Mouse (Mus musculus): ENCODE results near the gene Ubiad1.

The Ubiad1 gene

DNA sequence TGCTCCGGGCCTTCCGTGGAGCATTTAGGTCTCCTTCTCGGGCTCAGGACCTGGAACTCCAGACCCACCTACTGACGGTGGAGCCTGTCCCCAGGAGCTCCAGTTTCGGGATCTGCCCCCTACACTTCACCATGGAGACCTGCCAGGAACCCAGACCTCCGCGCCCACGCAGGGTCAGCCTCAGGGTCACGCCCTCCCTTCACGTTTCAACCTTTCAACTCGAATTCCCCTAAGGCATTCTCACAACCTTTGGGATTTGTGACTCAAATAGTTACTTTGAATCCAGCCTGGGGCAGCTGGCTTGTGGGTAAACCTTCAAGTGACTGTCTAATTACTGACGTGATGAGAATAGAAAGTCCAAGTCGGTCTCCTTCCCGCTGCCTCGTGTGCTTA lies 4.3 kb upstream of the Ubiad1 start:
- DNase-seq = no peak

DNA sequence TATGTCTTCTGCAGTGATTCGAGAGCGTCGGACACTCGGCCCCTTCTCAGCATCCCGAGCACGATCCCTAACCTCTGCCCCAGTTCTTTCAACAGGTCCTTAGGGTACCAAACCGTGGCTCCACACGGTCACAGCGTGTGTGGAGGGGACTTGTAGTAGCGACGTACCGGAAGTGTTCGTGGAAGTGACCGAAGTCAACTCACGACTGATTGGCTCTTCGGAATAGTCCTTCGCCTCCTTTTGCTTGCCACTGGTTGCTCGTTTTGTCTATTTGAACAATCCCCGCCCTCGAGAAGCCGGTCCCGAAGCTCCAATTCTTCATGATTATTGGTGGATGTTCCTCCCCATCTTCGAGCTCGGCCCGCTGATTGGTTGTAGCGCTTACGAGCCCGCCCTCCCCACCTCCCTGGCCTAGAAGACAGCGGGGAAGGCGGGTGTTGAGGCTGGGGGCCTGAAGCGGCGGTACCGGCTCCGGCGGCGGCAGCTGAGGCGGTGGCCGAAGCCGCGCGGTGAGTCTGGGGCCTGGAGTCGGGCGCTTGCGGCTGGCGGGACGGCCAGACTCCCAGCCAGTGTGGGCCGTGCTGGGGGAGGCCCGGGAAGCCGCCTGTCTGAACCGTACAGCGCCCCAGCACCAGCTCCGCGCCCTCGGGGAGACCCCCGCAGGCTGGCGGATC lies 3.7 kb upstream of the Ubiad1 start, which contains the start of gene Mtor:
Gene Mtor, plus strand, starts transcription at position 433 of the 674 bp plus-strand sequence.
- DNase-seq = peak; percentile 95

DNA sequence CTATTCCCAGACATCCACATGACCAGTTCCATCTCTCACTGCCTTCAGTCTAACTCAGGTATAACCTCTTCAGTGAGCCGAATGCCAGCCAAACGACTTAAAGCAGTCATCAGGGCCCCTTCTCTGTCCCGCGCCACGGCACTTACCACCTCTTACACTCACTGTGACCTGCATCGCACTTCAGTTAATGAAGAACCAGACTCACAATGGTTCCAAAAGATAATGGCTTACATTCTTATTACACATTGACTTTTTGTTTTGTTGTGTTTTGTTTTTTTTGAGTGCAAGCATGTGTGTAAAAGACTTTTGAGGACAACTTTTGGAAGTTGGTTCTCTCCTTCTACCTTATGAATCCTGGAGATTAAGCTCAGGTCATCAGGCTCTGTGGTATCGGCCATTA lies 2.0 kb downstream of the Ubiad1 start:
- no peak for DNase-seq

DNA sequence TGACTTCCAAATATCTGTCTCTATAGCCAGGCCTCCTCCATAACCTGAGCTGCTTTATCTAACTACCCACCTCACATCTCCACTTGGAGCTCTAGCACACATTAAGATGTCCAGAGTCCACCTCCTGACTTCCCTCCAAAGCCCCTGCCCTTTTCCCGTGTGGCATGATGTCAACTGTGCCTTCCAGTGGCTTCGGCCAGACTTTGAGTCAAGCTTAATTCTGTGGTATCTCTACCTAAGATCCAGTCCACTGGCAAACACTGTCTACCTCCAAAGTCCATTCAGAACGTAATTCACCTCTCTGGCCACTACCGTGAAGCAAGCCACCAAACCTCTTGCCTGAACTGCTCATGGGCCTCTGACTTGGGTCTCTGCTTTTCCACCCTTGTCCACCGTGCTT lies 2.6 kb downstream of the Ubiad1 start:
- no peak for DNase-seq

DNA sequence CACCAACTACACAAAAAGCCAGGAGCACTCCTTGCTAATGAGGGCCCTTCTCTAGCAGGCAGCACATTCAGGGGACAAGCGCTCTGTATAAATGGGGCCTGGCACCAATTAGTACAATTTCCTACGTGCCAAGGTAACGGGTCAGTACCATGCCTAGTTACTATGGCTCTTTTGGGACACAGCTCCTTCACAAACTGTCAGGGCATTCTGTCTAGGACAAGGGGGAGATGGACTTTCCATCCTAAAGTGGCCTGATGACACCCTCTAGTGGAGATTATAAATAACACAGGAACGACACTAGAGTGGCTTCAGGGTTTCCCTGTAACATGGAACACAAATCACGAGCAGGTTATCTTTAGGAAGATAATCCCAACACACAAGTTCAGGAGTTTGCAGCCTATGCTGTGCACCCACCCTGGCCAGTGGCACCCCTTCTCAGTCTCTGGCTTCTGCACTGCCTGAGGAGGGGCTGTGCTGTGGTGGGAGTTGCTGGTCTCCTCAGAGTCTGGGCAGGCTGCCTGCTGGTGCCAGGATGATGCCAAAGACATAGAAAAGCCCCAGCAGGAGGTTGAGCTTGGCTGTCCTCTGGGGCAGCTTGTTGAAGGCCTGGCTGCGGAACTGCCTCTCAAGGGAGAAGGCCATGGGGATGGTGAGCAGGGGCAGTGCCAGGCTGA lies 8.8 kb downstream of the Ubiad1 start:
- no peak for DNase-seq

DNA sequence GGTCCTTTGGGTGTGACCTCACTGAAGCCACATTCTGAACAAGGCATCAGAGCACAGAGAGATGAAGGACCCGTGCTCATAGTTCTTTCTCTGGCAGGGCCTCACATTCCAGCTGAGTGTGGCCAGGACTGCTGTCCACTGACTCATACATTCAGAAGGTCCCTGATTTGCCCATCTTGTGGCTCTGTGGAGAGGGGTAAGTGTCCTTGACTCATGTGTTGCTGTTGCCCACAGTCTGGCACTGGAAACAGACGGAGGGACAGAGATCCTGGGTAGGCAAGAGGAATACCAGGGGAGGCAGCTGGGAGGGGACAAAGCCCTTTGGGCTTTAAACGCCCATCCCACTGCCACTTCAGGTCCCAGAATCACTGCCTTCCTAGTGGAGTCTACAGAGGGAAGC lies 9.5 kb downstream of the Ubiad1 start:
- no peak for DNase-seq

DNA sequence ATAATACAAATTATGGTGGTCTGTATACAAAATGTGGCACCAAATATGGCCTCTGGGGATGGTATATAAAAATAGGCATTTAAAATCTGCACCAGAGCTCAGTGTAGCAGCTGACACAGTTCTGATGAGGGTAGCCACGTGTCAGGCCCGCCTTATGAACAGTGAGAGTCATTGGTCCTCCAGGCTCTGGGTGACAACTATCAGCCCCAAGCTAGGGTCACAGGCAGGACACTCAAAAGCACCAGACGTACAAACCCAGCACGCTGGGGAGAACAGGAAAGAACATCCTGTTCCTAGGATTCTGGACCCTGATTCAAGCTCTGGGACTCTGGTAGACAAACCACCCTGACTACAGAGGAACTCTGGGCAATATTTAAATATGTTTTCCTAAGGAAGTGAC lies 10.0 kb downstream of the Ubiad1 start:
- DNase-seq = no peak

DNA sequence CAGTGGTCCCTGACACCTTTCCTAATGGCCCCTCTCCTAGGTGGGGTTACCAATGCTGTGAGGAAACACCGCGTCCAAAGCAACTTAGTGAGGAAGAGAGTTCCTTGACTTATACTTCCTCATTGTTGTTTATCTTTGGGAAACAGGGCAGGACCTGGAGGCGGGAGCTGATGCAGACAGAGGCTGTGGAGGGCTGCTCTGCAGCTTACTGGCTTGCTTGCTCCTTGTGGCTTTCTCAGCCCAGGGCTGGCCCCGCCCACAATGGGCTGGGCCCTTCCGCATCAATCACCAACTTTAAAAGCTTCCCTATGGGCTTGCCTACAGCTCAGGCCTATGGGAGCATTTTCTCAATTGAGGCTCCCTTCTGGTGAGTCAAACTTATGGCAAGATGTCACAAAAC lies 10.8 kb downstream of the Ubiad1 start:
- no peak for DNase-seq

DNA sequence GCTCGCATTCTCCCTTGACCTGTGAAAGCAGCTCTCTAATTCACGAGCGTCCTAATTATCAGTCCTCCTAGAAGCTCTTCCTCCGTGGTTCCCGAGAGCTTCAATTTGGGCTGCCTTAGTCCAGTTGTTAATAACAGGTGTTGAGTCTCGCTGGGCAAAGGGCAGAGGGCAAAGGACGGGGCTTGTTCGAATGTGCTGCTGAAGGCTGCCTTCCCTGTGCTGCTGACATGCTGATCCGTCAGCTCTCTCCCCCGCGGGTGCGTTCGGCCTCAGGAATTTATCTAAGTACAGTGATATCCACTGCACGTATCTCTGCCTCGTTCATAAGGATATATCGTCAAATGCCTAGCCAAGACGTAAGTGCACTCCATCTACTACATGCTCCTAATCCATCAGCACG lies 11.2 kb downstream of the Ubiad1 start:
- DNase-seq = no peak

DNA sequence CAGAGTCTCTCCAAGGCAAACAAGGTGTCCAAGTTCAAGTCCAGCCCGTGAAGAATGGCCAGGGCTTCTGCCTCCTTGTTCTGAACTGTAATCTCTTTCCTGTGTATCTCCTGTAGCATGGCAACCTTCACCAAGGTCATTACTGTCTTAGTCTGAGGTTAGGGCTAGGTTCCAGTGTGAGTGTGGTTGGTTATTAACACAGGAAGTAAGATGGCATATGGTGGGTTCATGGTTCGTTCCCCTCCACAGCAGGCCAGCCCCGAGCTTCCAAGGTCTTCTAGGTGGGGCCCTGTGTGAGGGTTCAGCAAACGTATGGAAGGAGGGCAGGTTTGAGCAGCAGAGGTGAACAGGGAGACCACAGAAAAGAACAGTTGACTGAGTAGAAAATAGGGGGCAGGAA lies 12.1 kb downstream of the Ubiad1 start:
- DNase-seq = no peak

DNA sequence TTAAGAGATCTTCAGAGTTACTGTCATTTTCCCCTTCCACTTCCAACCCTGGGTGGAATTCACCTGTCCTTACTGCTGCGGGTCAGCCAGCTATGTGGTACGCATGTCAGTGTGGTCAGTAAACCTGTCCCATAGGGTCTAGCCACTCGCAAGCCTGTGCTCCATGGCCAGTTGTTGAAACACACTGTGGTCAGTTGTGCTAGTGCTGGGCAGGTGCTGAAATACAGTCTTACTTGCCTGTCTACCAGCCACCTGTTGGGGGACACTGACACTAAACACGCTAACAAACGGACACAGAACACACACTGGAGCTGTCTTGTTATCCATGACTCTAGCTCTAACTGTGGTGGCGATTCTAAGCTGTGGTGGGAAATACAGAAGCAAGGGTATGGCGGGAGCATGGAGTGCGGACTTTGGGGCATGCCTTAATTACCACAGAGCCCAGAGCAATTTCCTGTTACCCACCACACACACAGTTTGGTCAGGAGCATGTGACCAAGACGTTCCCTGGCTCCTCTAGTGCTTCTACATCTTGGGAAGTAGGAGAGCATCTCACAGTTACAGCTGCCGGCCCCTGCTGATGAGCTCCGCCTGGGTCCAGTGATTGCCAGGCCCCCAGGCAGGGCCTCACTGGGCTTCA lies 13.6 kb downstream of the Ubiad1 start:
- DNase-seq = no peak

DNA sequence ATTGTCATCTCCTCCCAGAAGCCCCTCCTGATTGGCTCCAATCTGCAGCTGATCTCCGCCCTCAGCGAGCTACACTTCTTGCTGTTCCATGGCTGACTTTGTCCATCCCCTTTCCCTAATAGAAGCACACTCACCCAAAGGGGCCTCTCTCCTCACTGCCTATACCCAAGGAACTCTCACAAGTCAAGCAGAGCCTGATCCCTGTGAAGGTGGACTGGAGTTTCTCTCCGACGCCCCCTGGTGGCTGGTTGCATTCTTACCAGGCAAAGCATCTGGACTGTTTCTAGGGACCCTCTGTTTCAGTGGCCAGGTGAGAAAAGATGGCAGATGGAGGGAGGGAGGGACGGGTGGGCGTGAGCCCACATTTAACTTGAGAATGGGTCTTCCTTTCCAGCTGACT lies 14.9 kb downstream of the Ubiad1 start:
- peak; percentile 88 for DNase-seq

DNA sequence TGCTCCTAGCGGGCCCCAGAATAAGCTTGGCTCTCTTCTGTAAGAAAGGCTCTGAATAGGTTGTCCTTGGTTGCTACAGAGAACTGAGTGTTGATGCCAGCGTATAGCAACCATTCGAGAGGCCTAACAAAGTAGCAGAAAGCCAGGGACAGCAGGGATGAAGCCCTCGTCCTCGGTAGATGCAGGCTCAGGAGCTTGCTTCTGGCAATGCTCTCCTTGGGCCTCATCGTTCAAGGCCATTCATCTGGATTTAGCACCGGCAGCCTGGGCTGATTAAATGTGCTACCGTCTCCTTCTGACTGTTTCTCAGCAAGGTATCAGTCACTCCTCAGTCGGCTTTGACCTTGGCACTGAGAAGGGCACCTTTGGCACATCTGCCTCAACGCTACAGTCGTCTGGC lies 15.4 kb downstream of the Ubiad1 start:
- no peak for DNase-seq

DNA sequence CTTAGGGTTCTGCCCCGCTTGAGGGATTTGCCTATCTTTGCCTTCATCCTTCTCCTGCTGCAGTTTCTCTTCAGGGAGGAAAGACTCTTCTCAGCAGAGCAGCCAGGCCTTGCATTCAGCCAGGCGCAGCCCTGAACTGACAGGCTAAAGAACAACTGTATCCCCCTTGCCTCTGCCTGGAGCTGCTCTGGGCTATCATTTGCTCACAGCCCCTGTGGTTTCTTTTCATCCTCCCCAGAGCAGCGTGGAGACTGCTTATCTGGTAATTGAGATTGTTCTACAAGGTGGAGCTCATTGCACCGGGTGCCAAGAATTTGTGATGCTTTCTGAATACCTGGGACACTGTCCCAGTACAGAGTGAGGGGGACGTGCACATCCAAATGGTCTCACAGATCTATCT lies 16.0 kb downstream of the Ubiad1 start:
- no peak for DNase-seq

DNA sequence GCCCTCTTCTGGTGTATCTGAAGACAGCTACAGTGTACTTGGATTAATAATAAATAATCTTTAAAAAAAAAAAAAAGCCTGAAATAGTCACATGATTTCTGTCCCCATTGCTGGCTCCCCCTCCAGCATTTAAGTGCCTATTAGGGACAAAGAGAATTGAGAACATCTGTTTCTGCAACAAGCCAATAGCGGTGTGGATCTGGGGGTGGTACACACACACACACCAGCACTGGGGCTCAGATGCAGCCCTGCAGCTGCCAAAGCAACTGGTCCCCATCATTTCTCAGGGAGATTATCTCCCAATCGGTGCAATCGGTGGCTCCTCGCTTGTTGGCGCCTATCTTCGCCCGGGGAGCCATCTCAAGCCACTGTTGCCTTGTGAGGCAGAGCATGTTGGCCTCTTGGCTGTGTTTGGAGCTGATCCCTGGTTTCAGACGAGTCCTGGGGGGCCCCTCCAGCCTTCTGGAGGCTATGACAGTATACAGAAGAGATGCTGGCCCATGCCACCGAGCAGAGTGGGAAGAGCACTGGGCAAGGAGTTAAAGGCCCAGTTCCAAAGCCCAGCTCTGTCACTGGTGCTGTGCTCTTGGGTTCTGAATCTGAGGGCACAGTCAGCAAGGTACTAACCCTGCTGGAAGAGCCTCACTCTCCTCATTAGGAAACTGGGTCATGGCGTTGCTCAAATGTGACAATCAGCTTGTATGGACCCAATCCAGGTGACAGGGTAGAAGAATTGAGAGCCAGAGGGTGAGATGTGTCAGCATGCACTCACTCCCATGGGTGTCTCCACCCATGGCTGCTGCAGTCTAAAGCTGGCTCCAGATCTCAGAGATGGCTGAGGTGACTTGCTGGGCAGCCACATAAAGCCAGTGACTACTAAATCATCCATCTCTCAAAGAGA lies 17.4 kb downstream of the Ubiad1 start:
- DNase-seq = no peak

DNA sequence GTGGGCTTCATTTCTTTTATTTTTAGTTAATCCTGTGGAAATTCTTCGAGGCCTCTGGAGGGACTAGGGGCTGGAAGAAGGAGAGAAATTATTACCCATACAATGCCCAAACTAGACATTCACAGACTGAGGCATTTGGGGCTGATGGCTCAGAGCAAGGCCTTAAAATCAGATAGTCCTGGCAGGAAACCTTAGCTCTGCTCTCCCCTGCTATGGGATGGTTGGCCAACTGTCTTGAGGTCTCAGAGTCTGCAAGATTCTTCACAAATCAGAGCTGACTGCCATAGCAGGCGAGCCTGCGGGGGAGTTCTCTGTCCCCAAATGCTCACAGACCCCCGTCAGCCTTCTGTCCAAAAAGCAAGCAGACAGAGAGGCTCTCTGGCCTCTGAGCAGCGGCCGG lies 27.0 kb downstream of the Ubiad1 start:
- no peak for DNase-seq

DNA sequence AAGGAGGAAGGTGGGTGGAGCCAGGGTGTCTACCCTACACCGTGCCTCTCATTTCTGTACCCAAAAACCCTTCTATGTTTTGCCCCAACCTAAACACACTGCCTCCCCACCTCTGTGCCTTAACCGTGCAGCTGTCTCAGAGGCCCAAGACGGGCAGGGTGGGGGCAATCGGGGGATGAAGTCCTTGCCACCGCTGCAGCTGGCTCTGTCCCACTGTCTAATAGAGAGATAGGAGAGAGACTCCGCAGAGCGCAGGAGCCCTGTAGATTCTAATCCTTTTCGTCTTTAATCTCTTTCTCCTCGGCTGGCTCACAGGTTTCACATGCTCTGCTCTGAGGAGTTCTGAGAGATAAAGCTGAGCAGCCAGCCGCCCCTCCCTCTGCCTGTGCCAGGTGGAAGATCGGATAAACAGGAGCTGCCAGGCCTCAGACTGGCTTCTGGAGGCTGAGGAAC lies 27.5 kb downstream of the Ubiad1 start:
- DNase-seq = no peak

DNA sequence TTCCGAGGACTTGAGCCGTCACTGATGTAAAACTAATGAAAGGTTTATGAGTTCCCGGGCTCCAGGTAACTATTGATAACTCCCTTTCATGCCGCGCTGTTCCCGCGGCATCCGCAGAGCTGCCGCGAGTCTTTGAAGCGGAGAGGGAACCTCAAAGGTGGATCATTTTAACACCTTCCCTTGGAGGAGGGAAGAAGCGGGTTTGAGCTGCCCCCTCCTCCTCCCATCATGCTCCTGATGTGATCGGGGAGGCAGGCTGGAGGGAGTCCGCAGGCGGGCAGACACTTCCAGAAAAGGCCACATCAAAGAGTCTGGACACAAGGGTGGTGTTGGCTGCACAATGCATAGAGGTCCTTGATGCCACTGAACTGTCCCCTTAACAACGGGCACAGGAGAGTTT lies 29.0 kb downstream of the Ubiad1 start:
- DNase-seq = no peak

DNA sequence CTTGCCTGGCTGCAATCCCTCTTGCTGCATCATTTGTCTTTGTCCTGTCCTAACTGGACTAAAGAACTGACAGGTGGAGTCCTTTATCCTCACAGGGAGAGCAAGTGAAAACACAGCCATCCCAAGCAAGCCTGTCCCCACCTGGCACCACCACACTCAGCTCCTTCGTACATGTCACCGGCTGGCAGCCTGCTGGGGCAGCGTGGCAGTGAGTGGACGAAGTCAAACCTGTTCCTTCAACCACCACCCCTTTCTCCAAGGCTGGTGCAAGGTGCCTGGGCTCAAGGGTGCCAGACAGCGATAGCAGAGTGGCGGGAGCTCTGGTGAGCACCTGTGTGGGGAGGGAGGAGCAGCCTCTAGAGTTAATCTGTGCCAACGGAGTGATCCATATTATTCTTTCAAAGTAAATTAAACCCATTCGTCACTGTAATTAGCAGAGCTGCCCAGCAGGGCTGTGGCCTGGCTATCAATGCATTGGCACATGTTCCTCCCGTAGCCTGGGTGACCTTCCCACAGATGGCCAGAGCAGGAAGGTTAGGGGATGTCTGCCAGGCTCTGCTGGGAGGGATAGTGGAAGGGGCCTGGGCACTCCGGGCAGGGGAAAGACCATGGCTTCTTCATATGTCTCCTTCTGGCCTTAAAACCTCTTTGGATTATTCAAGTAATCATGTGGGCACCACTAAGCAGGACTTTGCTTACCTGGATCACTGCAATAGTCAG lies 36.2 kb downstream of the Ubiad1 start:
- DNase-seq = no peak

DNA sequence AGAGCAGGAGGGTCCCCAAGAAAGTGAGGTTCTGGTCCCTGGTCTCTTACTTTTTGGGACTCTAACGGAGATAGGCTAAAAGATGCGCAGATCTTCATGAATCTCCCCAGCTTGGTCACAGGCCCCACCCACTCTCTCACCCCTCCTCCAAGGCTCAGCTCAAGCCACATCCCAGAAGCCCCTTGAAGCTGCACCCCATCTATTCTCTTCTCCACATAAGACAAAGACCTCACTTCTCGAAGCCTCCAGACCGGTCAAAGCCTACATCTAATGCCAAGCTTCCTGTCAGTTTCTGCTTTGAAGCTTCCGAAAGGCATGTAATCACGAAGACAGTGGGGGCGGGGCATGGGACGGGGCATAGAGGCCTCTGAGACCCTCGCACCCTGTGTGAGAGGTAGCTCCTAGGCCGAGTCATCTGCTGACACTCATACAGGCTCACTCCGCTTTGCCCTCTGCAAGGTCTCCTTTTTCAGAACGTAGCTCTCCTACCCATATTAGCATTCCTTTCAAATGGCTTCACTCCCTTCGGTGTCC lies 39.2 kb downstream of the Ubiad1 start:
- no peak for DNase-seq

DNA sequence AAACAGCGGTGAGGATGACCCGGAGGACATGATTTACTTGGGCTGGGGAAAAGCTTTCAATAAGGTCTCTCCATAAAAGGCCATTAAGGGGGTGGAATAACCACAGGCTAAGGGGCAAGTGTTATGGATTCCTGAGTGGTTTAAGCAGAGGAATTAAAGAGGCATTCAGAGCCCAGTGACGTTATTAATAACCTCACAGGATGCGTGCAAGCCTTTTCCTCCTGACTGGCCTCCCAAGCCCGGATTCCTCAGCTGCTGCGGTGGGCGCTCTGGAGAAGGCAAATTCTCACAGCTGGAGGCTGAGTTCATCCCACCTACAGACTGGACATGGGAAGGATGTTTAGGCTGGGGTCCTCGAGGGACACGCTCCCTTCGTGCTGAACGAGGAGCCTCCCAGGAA lies 39.8 kb downstream of the Ubiad1 start:
- no peak for DNase-seq

DNA sequence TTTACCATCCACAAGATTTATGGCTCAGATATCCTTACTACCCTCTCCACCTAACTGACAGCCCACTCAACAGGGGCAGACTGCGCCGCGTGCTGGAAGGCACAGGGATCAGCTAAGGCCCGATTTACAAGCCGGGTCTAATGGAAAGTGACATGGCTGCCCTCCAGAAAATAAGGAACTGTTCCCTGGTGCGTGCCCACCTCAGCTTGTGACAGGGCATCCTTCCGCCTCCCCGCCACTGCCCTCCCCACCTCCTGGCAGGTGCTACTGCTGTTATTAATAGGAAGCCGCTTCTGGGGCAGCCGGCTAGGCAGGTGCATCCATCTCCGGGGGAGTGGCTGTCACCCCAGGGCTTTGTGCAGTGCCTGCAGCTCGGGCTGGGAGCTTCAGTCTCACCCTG lies 41.2 kb downstream of the Ubiad1 start:
- no peak for DNase-seq

Measured in thymus, postnatal 4 days (tissue).